ENCODE assay signal across 10 mouse cellular contexts in the genomic region with DNA sequence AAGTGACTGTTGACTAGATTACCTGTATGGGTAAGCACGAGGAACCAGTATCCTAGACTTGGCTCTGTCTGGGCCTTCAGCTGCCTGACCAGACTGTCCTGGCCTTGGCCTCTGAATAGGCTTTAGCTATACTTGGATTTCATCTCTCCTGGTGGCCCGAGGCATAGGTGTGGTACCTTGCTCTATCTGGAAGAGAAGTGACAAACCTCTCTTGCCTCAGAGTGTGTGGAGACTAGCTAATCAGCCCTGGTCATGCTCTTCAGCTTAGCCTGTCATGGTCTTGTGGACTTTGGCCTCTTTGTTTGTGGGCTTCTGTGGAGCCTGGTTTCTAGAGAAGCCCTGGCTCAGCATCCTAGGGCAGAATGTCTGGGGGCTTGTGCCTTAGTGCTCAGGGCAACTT. TPM values are rescaled to one million over a fixed set of nuclear protein-coding genes. Genes with fewer than 3 reads are reported as not detected.
"Had no signal": no experiment of that assay in that cellular context is flagged by ENCODE, and none has a peak within 500 bp of the region (broad histone marks: within the 10 kb centered on the region; RNA-seq: fewer than 3 reads in every experiment).

No protein-coding gene starts in this region.

- DNase-seq: layer of hippocampus, adult 9-11 months; layer of hippocampus, postnatal 36 days; lung, adult 18-20 months; right cerebral cortex, postnatal 25 days; thymus, adult 18-20 months; thymus, postnatal 14 days had no signal

- H3K27ac ChIP-seq: intestine, embryonic 15.5 days; limb, embryonic 12.5 days; midbrain, embryonic 13.5 days had no signal

- H3K4me3 ChIP-seq: intestine, embryonic 15.5 days; limb, embryonic 12.5 days; midbrain, embryonic 13.5 days had no signal

- H3K9me3 ChIP-seq: intestine, embryonic 15.5 days; limb, embryonic 12.5 days; midbrain, embryonic 13.5 days had no signal

- ATAC-seq: intestine, embryonic 15.5 days; midbrain, embryonic 13.5 days had no signal

- H3K36me3 ChIP-seq: intestine, embryonic 15.5 days had no signal

- H3K4me1 ChIP-seq: intestine, embryonic 15.5 days; limb, embryonic 12.5 days; midbrain, embryonic 13.5 days had no signal

- H3K27me3 ChIP-seq: intestine, embryonic 15.5 days; limb, embryonic 12.5 days; midbrain, embryonic 13.5 days had no signal

- H3K4me2 ChIP-seq: intestine, embryonic 15.5 days; limb, embryonic 12.5 days; midbrain, embryonic 13.5 days had no signal

- H3K9ac ChIP-seq: intestine, embryonic 15.5 days; limb, embryonic 12.5 days; midbrain, embryonic 13.5 days had no signal

RNA-seq across cellular contexts. Expression of gene Zfp750, which starts 38.0 kb away (rescaled TPM):
- polyA plus RNA-seq: small intestine, adult 2 months had no signal
